Mouse (Mus musculus) heart, adult 2 months (tissue): ENCODE data around the gene Jsrp1. TPM values are rescaled to one million over a fixed set of nuclear protein-coding genes. Genes with fewer than 3 reads are reported as not detected.

Experiments
- DNase-seq, 2 experiments: peaks; one replicate each; pipeline ENCODE4 v3.0.0; 2021
- H3K27ac ChIP-seq: fragments of 200-600 bp; 2 replicates; pipeline ENCODE4 v1.8.1; 2022
- H3K27me3 ChIP-seq: fragments of 200-500 bp; 2 replicates; pipeline ENCODE4 v1.6.1; 2012; ENCODE audit warnings: mild to moderate bottlenecking, low read length, inconsistent platforms, mixed read lengths; ENCODE audit not compliant: control insufficient read depth, insufficient read depth
- H3K36me3 ChIP-seq: fragments of 200-500 bp; 2 replicates; pipeline ENCODE4 v1.6.1; 2012; ENCODE audit warnings: low read length, inconsistent platforms; ENCODE audit not compliant: control insufficient read depth, insufficient read depth
- H3K4me1 ChIP-seq: fragments of 200-500 bp; 2 replicates; pipeline ENCODE4 v1.6.1; 2011; ENCODE audit warnings: low read length; ENCODE audit not compliant: control insufficient read depth, insufficient read depth
- H3K4me3 ChIP-seq: fragments of 200-600 bp; 2 replicates; pipeline ENCODE4 v1.8.1; 2022
- H3K79me2 ChIP-seq: fragments of 200-500 bp; replicated peaks from 2 replicates; pipeline ENCODE4 v1.6.1; 2012; ENCODE audit warnings: mild to moderate bottlenecking, inconsistent platforms, low read length, moderate library complexity, mixed read lengths; ENCODE audit not compliant: control insufficient read depth, insufficient read depth
- H3K9ac ChIP-seq: fragments of 200-500 bp; 2 replicates; pipeline ENCODE4 v1.6.1; 2012; ENCODE audit warnings: low read depth, mild to moderate bottlenecking, control low read depth, inconsistent platforms, low read length, mixed read lengths
- CTCF ChIP-seq: fragments of 200-600 bp; IDR thresholded peaks from 2 replicates; pipeline ENCODE4 v1.8.1; 2022; ENCODE audit warnings: antibody characterized with exemption, mild to moderate bottlenecking, moderate library complexity
- EP300 ChIP-seq: fragments of 200-500 bp; IDR thresholded peaks from 2 replicates; pipeline ENCODE4 v1.6.1; 2011; ENCODE audit warnings: low read depth, low read length, control low read depth; ENCODE audit not compliant: insufficient read depth
- POLR2A ChIP-seq: fragments of 200-500 bp; IDR thresholded peaks from 2 replicates; pipeline ENCODE4 v1.6.1; 2011; ENCODE audit warnings: mild to moderate bottlenecking, low read depth, low read length, control low read depth; ENCODE audit not compliant: insufficient read depth
- WGBS: fragments of 180-500 bp; shearing (Covaris S2); methylation state at CpG from one replicate; pipeline ENCODE4 v1.1.7; 2018; 5-methylcytosine and 5-hydroxymethylcytosine counted together
- intact Hi-C: fragments of 180-260 bp; cut with DNase I; formaldehyde crosslinking; loops from one replicate; pipeline ENCODE4 v1.15.1; 2025
- polyA plus RNA-seq: library from polyadenylated mRNA; depleted of rRNA; stranded (reverse); fragments of >200 nt; gene quantifications from 2 replicates; pipeline ENCODE4 v1.2.3, GENCODE M21; 2012
- total RNA-seq, 2 experiments: library from RNA; stranded (reverse); gene quantifications; 2 replicates each; pipeline ENCODE4 v1.2.3; 2021

Jsrp1 gene
- total and polyA plus RNA-seq, 3 experiments: 0.21 to 1.1 (median 0.25) TPM

DNA sequence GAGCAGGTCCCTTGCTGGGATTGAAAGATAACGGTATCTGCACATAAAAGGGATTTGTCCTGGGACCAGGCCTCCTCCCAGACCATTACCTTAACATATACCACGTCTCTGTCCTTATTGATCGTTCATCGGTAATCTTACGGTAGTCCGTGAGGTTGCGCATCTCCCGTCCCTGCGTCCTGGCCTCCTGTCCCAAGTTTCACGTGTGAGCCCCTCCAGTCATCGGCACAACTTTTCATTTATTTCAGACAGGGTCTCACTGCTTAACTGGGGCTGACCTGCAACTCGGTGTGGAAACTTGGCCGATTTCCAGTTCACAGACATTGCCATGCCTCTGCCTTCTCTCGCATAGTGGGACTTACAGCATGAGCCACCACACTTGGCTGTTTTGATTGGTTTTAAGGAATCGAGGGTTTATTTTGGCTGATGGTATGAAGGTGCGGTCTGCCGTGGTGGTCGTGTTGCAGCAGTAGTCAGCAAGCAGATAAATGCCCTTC is 14.2 kb downstream of the Jsrp1 start:
- Histone ChIP-seq H3K36me3 (no peaks in the 10 kb centered on the region), H3K9ac (peak overlapping the region; percentile 97), H3K4me1 (peaks cover 9% of the 10 kb centered on the region), H3K4me3 (peak overlapping the region; percentile 100), H3K79me2 (peaks cover 6% of the 10 kb centered on the region), H3K27ac (peak overlapping the region; percentile 99), H3K27me3 (no peaks in the 10 kb centered on the region)
- DNase-seq: no peak
- intact Hi-C loops: loop anchor here (2.0 kb wide), 1 partner anchor 28 kb away; the partner anchor contains the start of gene Oaz1
- 1% methylated on average over 18 of the region's 18 CpGs for WGBS
- TF ChIP-seq POLR2A: no peak
- TF ChIP-seq CTCF: no peak
- no peak for TF ChIP-seq EP300

DNA sequence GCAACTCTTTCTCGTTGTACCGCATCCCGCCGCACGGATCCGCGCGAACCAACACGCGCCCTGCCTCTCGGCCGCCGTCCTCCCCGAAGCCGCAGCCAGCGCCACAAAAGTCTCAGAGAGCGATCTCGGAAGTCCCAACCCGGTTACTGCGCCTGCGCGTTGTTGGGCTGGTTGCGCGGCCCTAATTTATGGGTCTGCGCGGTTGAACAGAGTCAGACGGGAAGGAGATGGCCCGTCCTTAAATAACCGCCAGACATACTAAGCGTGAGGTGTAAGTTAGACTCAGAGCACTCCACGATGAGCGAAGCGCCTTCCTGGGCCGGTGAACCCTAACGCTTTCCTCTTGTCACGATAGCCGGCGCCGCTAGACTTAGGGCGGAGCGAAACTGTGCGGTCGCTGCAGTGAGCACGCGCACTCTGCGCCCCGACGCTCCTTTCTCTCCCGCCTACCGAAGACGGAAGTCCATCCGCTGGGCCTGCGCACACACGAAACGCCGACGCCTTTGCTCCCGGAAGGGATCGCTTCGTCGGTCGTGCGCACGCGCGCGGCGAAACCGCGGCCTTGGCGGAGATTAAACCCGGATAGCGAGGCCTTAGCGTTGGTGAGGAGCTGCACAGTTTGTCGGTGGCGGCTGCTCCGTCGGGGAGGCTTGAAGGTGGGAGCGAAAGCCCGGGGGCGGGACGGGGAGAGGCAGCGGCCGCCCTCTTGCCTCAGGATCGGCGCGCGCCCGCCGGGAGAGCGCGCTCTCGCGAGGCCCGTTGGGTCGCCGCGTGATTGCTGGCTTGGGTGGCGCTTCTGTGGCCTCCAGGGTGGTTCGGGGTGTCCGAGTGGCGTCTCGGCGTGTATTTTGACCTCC is 14.9 kb downstream of the Jsrp1 start, which contains the start of the genes Sf3a2 and Plekhj1:
Gene Sf3a2 (plus strand): TSS at position 49 of the 857 bp plus-strand sequence.
Gene Plekhj1 (minus strand): TSS at position 477 of the 857 bp plus-strand sequence.
- H3K27ac ChIP-seq: peak within 1 kb of the TSS; percentile 99
- intact Hi-C loops: loop anchor here (2.0 kb wide), 1 partner anchor 28 kb away; the partner anchor contains the start of gene Oaz1
- WGBS: under 1% methylated on average over 103 of the region's 104 CpGs
- H3K79me2 ChIP-seq: peaks cover 6% of the 10 kb centered on the region
- peaks cover 9% of the 10 kb centered on the region for H3K4me1 ChIP-seq
- peak; percentile 6; the same call in 1 of the 2 replicates for TF ChIP-seq CTCF
- peak; percentile 93 for TF ChIP-seq POLR2A
- TF ChIP-seq EP300: no peak; the same call in 1 of the 2 replicates
- no peaks in the 10 kb centered on the region for H3K36me3 ChIP-seq
- peak; percentile 96 to 98 for DNase-seq
- H3K9ac ChIP-seq: peak within 1 kb of the TSS; percentile 97
- no peaks in the 10 kb centered on the region for H3K27me3 ChIP-seq
- peak within 1 kb of the TSS; percentile 100 for H3K4me3 ChIP-seq

DNA sequence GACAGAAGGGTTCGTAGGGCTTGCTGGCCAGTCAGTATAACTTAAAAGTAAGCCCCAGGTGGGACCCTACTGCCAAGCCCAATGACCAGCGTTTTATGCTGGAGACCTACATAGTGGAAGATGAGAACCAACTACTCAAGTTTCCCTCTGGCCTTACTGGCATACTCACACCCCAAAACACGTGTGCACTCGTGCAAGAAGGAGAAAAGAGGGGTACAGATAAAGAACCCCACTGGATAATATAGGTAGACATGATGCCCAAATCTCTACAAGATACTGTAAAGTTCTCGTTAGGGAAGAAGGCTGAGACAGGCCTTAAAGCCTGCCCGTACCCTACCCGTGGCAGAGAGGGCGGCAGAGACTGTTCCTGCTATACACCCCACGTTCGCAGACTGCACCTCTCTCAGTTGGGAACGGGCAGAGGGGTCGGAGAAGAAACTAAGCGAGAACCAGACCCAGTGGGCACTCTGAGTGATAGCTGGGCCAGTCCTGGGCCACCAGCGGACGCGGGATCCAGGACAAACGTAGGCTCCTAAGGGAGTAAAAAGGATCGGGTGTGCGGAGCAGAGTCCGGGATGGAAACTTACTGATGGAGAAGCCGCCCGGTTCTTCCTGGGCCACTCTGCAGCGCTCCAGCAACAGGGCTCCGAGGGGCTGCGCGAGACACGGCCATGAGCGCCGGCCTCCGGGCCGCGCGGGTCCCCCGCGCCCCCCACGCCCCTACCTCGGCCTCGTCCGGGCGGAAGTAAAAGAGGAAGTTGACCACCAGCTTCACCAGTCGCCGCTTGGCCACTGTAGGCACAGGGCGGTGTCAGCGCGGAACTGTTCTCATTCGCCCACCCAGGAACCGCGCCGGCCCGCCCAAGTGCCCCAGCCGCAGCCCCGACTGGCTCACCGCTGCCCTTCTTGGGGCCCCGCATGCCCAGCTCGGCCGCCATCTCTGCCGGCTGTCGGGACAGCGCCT is 15.8 kb downstream of the Jsrp1 start:
- 2% methylated on average over 59 of the region's 59 CpGs for WGBS
- Histone ChIP-seq H3K79me2 (peaks cover 6% of the 10 kb centered on the region), H3K4me3 (peak overlapping the region; percentile 100), H3K27ac (peak overlapping the region; percentile 99), H3K36me3 (no peaks in the 10 kb centered on the region), H3K4me1 (peaks cover 9% of the 10 kb centered on the region), H3K27me3 (no peaks in the 10 kb centered on the region), H3K9ac (peak overlapping the region; percentile 90)
- intact Hi-C loops: loop anchor here (2.0 kb wide), 3 partner anchors 29 to 613 kb away; partner anchors contain the start of gene Oaz1
- no peak for DNase-seq
- TF ChIP-seq CTCF: no peak
- TF ChIP-seq POLR2A: no peak
- TF ChIP-seq EP300: no peak

DNA sequence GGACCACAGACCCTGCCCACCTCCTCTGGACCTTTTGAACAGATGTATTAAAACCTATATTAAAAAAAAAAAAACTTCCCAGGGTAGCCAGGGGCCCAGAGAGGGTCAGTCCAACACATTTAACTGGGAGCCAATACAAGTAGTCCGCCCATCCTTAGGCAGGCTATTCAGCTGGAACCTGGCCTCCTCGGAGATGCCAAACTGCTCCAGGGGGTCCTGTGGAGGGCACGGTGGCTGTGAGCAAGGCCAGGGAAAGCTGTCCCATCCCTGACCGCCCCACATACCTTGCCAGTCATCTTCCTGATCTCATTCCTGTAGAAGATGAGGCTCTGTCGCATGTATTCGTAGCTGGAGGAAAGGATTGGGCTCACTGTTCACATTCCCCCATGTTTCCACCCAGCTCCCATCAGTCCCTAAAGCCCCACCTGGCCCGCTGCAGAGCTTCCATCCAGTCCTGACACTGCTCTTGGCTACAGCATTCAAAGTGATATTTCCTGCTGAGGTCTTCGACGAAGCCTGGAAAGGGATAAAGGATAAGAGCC is 16.9 kb downstream of the Jsrp1 start:
- TF ChIP-seq POLR2A (no peak), CTCF (no peak), EP300 (no peak)
- WGBS: 66% methylated on average over 9 of the region's 9 CpGs
- Histone ChIP-seq H3K4me1 (peaks cover 9% of the 10 kb centered on the region), H3K27me3 (no peaks in the 10 kb centered on the region), H3K4me3 (no peak overlapping the region), H3K79me2 (peaks cover 5% of the 10 kb centered on the region), H3K9ac (no peak overlapping the region), H3K36me3 (no peaks in the 10 kb centered on the region), H3K27ac (no peak overlapping the region)
- no peak for DNase-seq
- intact Hi-C loops: loop anchor here (2.0 kb wide), 2 partner anchors 50 to 614 kb away; no protein-coding TSS in a partner anchor

DNA sequence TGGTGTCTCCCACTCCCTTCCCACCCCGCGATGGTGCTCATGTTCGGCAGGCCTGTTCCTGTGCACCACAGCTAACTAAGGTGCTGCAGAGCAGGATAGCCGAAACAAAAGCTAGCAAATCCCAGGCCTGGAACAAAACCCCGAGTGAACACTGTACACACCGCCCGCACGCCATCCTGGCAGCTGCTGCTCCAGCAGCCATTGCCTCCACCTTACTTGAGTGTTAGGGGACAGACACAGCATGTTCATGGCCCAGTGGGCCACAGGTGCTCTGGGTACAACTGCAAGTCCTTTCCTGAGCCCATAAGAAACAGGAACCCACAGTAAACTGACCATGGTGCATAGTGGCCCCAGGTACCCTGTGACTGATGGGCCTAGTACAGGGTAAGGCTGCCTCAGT is 18.5 kb downstream of the Jsrp1 start:
- Histone ChIP-seq H3K9ac (no peak overlapping the region), H3K36me3 (no peaks in the 10 kb centered on the region), H3K4me1 (peaks cover 9% of the 10 kb centered on the region), H3K27me3 (no peaks in the 10 kb centered on the region), H3K4me3 (no peak overlapping the region), H3K27ac (no peak overlapping the region), H3K79me2 (peaks cover 5% of the 10 kb centered on the region)
- 85% methylated on average over 8 of the region's 8 CpGs for WGBS
- TF ChIP-seq EP300 (no peak), POLR2A (0 out of 2 replicates have a peak, but pooled peaks have one; percentile 13), CTCF (no peak)
- intact Hi-C loops: no loop called here
- DNase-seq: no peak
